Mouse (Mus musculus): ENCODE measurements around the gene Gm14137. TPM values are rescaled to one million over a fixed set of nuclear protein-coding genes. Genes with fewer than 3 reads are reported as not detected.

Gene Gm14137
- total RNA-seq, 2 experiments from 2014 or later: not detected

Other genes starting within 250 kb of the Gm14137 start
- gene Chst14, start 248.0 kb upstream of the Gm14137 start, total RNA-seq (2021): 1 to 10 TPM; 2.5 to 3.2 TPM
- 10 to 100 TPM; 62.5 to 63.6 TPM for gene Ccdc32, start 145.1 kb upstream of the Gm14137 start, total RNA-seq (2021)
- 1 to 10 TPM; 6.0 to 6.1 TPM for gene Rpusd2, start 139.7 kb upstream of the Gm14137 start, total RNA-seq (2021)
- gene Knl1, start 127.4 kb upstream of the Gm14137 start, total RNA-seq (2021): 1 to 10 TPM in 1 of 2 experiments, under 1 TPM in 1; 0.95 to 1.2 TPM
- 1 to 10 TPM; 1.8 TPM for gene Rad51, start 61.7 kb upstream of the Gm14137 start, total RNA-seq (2021)
- gene Rmdn3, start 17.5 kb upstream of the Gm14137 start, total RNA-seq (2021): 10 to 100 TPM; 46.5 to 55.6 TPM
- gene Gchfr, start 6.7 kb upstream of the Gm14137 start, total RNA-seq (2021): not detected
- 10 to 100 TPM; 33.7 to 38.0 TPM for gene Zfyve19, start 34.1 kb downstream of the Gm14137 start, total RNA-seq (2021)
- gene Dnajc17, start 34.3 kb downstream of the Gm14137 start, total RNA-seq (2021): 10 to 100 TPM; 16.9 to 18.8 TPM
- not detected for gene Ppp1r14d, start 55.4 kb downstream of the Gm14137 start, total RNA-seq (2021)
- under 1 TPM; 0.64 to 0.88 TPM for gene Spint1, start 62.9 kb downstream of the Gm14137 start, total RNA-seq (2021)
- 1 to 10 TPM; 9.4 to 9.6 TPM for gene Rhov, start 96.8 kb downstream of the Gm14137 start, total RNA-seq (2021)
- gene Vps18, start 114.2 kb downstream of the Gm14137 start, total RNA-seq (2021): 10 to 100 TPM; 34.0 to 34.3 TPM
- 1 to 10 TPM; 5.6 to 6.3 TPM for gene Dll4, start 151.3 kb downstream of the Gm14137 start, total RNA-seq (2021)
- gene Chac1, start 176.7 kb downstream of the Gm14137 start, total RNA-seq (2021): 1 to 10 TPM; 6.6 to 7.8 TPM

Measured in layer of hippocampus, postnatal 14 days (tissue).